In genomic region chr7:137674596-137674995, GRCm38 (mm10) we compare ENCODE assay signal across 9 mouse cellular contexts.
DNase-seq lines count a peak whose midpoint lies in the region; ATAC-seq and TF ChIP-seq lines count a peak whose summit lies in the region.
"Had no signal": no experiment of that assay in that cellular context is flagged by ENCODE, and none has a peak within 500 bp of the region (broad histone marks: within the 10 kb centered on the region; RNA-seq: fewer than 3 reads in every experiment).

No protein-coding gene starts in this region.

- no peak for TF ChIP-seq POLR2A in brain, embryonic 14.5 days (IDR thresholded peaks at IDR 0.05; ENCODE audit: borderline replicate concordance, extremely low read depth, insufficient read depth, insufficient read length, poor library complexity, severe bottlenecking)

- peak; percentile 77 for DNase-seq in brain, adult 2 months (ENCODE audit: low read depth, low spot score)
- peak; percentile 9 for DNase-seq in brain, embryonic 14.5 days (ENCODE audit: low read depth)
- DNase-seq in left cerebral cortex, adult 18-20 months (ENCODE audit: low spot score in 2 of 2) = peak; percentile 68 to 74
- DNase-seq in right cerebral cortex, adult 2 months (ENCODE audit: low spot score in 2 of 2) = peak; percentile 53 to 58
- no peak for DNase-seq in spleen, postnatal 10 days (ENCODE audit: low spot score in 2 of 2)
- DNase-seq in kidney, postnatal 25 days = no peak
- DNase-seq: cerebellum, adult 11-12 months; thymus, adult 2 months had no signal

- no peak for ATAC-seq in erythroid progenitor cell, adult 5-6 weeks (replicated peaks; ENCODE audit: low FRiP score, poor library complexity, severe bottlenecking)

- no peak for TF ChIP-seq CTCF in brain, embryonic 14.5 days (IDR thresholded peaks at IDR 0.05; ENCODE audit: borderline replicate concordance, extremely low read depth, insufficient read depth, insufficient read length)

Comparison
In these comparisons a context has a peak if more than half of its experiments do, and no peak if none do; other contexts are left out.
1. DNase-seq: peak in brain, adult 2 months (single experiment), brain, embryonic 14.5 days (single experiment), left cerebral cortex, adult 18-20 months (2 of 2) and right cerebral cortex, adult 2 months (2 of 2); none in spleen, postnatal 10 days (0 of 2) and kidney, postnatal 25 days (0 of 2).